Mouse (Mus musculus) Muller cell, postnatal 12 days (primary cell): ENCODE results near the gene Cdk1.

Experiments
- DNase-seq: peaks from one replicate; pipeline ENCODE4 v3.0.0-alpha.2; 2015; ENCODE audit errors: inconsistent ontology term

The Cdk1 gene

GRCm38 (mm10) chr10:69307067-69307466 is 45.7 kb downstream of the Cdk1 start:
- DNase-seq, result peak; percentile 24

- DNase-seq, result no peak
Measured at GRCm38 (mm10) chr10:69306205-69306604, 46.5 kb downstream of the Cdk1 start.

GRCm38 (mm10) chr10:69305600-69305999 is 47.1 kb downstream of the Cdk1 start:
- DNase-seq, result no peak

GRCm38 (mm10) chr10:69304819-69305218 is 47.9 kb downstream of the Cdk1 start:
- no peak for DNase-seq

GRCm38 (mm10) chr10:69302667-69303066 is 50.1 kb downstream of the Cdk1 start:
- DNase-seq, result no peak

- no peak for DNase-seq
Measured at GRCm38 (mm10) chr10:69299985-69300384, 52.8 kb downstream of the Cdk1 start.

GRCm38 (mm10) chr10:69295919-69296318 is 56.8 kb downstream of the Cdk1 start:
- no peak for DNase-seq

- no peak for DNase-seq
Measured at GRCm38 (mm10) chr10:69290736-69291135, 62.0 kb downstream of the Cdk1 start.

- no peak for DNase-seq
Measured at GRCm38 (mm10) chr10:69288720-69289119, 64.0 kb downstream of the Cdk1 start.

- no peak for DNase-seq
Measured at GRCm38 (mm10) chr10:69288086-69288485, 64.7 kb downstream of the Cdk1 start.

- DNase-seq, result no peak
Measured at GRCm38 (mm10) chr10:69286939-69287338, 65.8 kb downstream of the Cdk1 start.
